Mouse (Mus musculus) kidney, adult 2 months (tissue): ENCODE results near the gene Plpp3. TPM values are rescaled to one million over a fixed set of nuclear protein-coding genes. Genes with fewer than 3 reads are reported as not detected.

Experiments
- DNase-seq: peaks from one replicate; pipeline ENCODE4 v3.0.0; 2021
- H3K27ac ChIP-seq: fragments of 200-500 bp; 2 replicates; pipeline ENCODE4 v1.5.1; 2012; ENCODE audit warnings: low read depth, low read length, control low read depth, inconsistent platforms; ENCODE audit not compliant: insufficient read depth
- H3K27me3 ChIP-seq: fragments of 200-500 bp; replicated peaks from 2 replicates; pipeline ENCODE4 v1.6.1; 2012; ENCODE audit warnings: mild to moderate bottlenecking, moderate library complexity, low read length, inconsistent platforms; ENCODE audit not compliant: control insufficient read depth, insufficient read depth
- H3K36me3 ChIP-seq: fragments of 200-500 bp; 2 replicates; pipeline ENCODE4 v1.6.1; 2012; ENCODE audit warnings: mild to moderate bottlenecking, moderate library complexity, low read length, inconsistent platforms; ENCODE audit not compliant: control insufficient read depth, insufficient read depth
- H3K4me1 ChIP-seq: fragments of 200-500 bp; 2 replicates; pipeline ENCODE4 v1.6.1; 2011; ENCODE audit warnings: low read length; ENCODE audit not compliant: control insufficient read depth, insufficient read depth
- H3K4me3 ChIP-seq: fragments of 200-500 bp; 2 replicates; pipeline ENCODE4 v1.5.1; 2011; ENCODE audit warnings: mild to moderate bottlenecking, low read depth, low read length, control low read depth; ENCODE audit not compliant: insufficient read depth
- CTCF ChIP-seq: fragments of 200-500 bp; conservative IDR thresholded peaks from 2 replicates; pipeline ENCODE4 v1.5.1; 2011; ENCODE audit warnings: low read depth, mild to moderate bottlenecking, control low read depth, low read length, moderate library complexity, mixed read lengths; ENCODE audit not compliant: insufficient read depth, insufficient read length
- POLR2A ChIP-seq: fragments of 200-500 bp; IDR thresholded peaks from one replicate; pipeline ENCODE4 v1.6.1; 2011; ENCODE audit warnings: low read depth, low read length, control low read depth
- WGBS: fragments of 180-500 bp; shearing (Covaris S2); methylation state at CpG from one replicate; pipeline ENCODE4 v1.1.7; 2018; 5-methylcytosine and 5-hydroxymethylcytosine counted together
- polyA plus RNA-seq: library from polyadenylated mRNA; depleted of rRNA; stranded (reverse); fragments of >200 nt; gene quantifications from 2 replicates; pipeline ENCODE4 v1.2.3, GENCODE M21; 2012

Plpp3 gene
- polyA plus RNA-seq, 1 experiment = 77.7 TPM

- Histone ChIP-seq H3K4me3 (no peak overlapping the region), H3K27me3 (no peaks in the 10 kb centered on the region), H3K4me1 (peaks cover 27% of the 10 kb centered on the region), H3K27ac (no peak overlapping the region), H3K36me3 (no peaks in the 10 kb centered on the region)
- TF ChIP-seq CTCF (no peak), POLR2A (no peak)
- WGBS = 81% methylated on average over 3 of the region's 3 CpGs
- no peak for DNase-seq
Observed at GRCm38 (mm10) chr4:105252044-105252443, 94.9 kb downstream of the Plpp3 start.

- no peak overlapping the region for H3K4me3 ChIP-seq
- no peak for TF ChIP-seq POLR2A
- TF ChIP-seq CTCF = no peak
- no peak overlapping the region for H3K27ac ChIP-seq
- peaks cover 27% of the 10 kb centered on the region for H3K4me1 ChIP-seq
- DNase-seq = peak; percentile 26
- no peaks in the 10 kb centered on the region for H3K36me3 ChIP-seq
- WGBS = 40% methylated on average over 5 of the region's 5 CpGs
- H3K27me3 ChIP-seq = no peaks in the 10 kb centered on the region
Observed at GRCm38 (mm10) chr4:105252571-105253200, 95.5 kb downstream of the Plpp3 start.

- DNase-seq = peak; percentile 69
- TF ChIP-seq POLR2A (no peak), CTCF (no peak)
- Histone ChIP-seq H3K27me3 (no peaks in the 10 kb centered on the region), H3K36me3 (no peaks in the 10 kb centered on the region), H3K4me1 (peaks cover 26% of the 10 kb centered on the region), H3K4me3 (no peak overlapping the region), H3K27ac (no peak overlapping the region)
- WGBS = 50% methylated on average over 6 of the region's 6 CpGs
Observed at GRCm38 (mm10) chr4:105253453-105254341, 96.5 kb downstream of the Plpp3 start.

- DNase-seq = no peak
- Histone ChIP-seq H3K27ac (no peak overlapping the region), H3K27me3 (no peaks in the 10 kb centered on the region), H3K36me3 (no peaks in the 10 kb centered on the region), H3K4me3 (no peak overlapping the region), H3K4me1 (peaks cover 22% of the 10 kb centered on the region)
- WGBS = 83% methylated on average over 4 of the region's 4 CpGs
- TF ChIP-seq POLR2A (no peak), CTCF (no peak)
Observed at GRCm38 (mm10) chr4:105254365-105254764, 97.2 kb downstream of the Plpp3 start.

- no peak for TF ChIP-seq POLR2A
Observed at GRCm38 (mm10) chr4:105255185-105255584, 98.0 kb downstream of the Plpp3 start.

GRCm38 (mm10) chr4:105257667-105258560 is 100.8 kb downstream of the Plpp3 start:
- Histone ChIP-seq H3K27me3 (no peaks in the 10 kb centered on the region), H3K4me3 (no peak overlapping the region), H3K27ac (no peak overlapping the region), H3K4me1 (peaks cover 6% of the 10 kb centered on the region; the same call in 1 of the 2 replicates), H3K36me3 (no peaks in the 10 kb centered on the region)
- DNase-seq = peak; percentile 26
- WGBS = 72% methylated on average over 11 of the region's 11 CpGs
- TF ChIP-seq POLR2A (no peak), CTCF (no peak)

More at GRCm38 (mm10) chr4:105255185-105255584, 98.0 kb downstream of the Plpp3 start:
- no peak for DNase-seq
- Histone ChIP-seq H3K4me1 (peaks cover 14% of the 10 kb centered on the region; the same call in 1 of the 2 replicates), H3K4me3 (no peak overlapping the region), H3K27ac (no peak overlapping the region), H3K36me3 (no peaks in the 10 kb centered on the region), H3K27me3 (no peaks in the 10 kb centered on the region)
- 93% methylated on average over 3 of the region's 3 CpGs for WGBS
